Mouse (Mus musculus) adrenal gland, postnatal 25 days (tissue): ENCODE measurements around the gene Ttyh1. TPM values are rescaled to one million over a fixed set of nuclear protein-coding genes. Genes with fewer than 3 reads are reported as not detected.

Source experiments
- DNase-seq: peaks from one replicate; pipeline ENCODE4 v3.0.0; 2021; ENCODE audit warnings: mixed read lengths
- long read RNA-seq: library from polyadenylated mRNA; stranded (forward); transcript quantifications from one replicate; pipeline ENCODE4 v2.0.0, GENCODE M21; 2021
- total RNA-seq: library from RNA; stranded (reverse); gene quantifications from 2 replicates; pipeline ENCODE4 v1.2.3, GENCODE M21; 2021

Gene Ttyh1
- 2.0 and 2.3 TPM in 2 replicates for total RNA-seq
- long read RNA-seq = 0 reads

- no peak for DNase-seq
These were observed at the start of gene Ttyh1 for GRCm38 (mm10) chr7:4119344-4119902. Ttyh1 (plus strand) TSS chr7:4119408.

GRCm38 (mm10) chr7:4071066-4071465 lies 48.1 kb upstream of the Ttyh1 start:
- no peak for DNase-seq

- no peak for DNase-seq
These were observed 46.1 kb upstream of the Ttyh1 start for GRCm38 (mm10) chr7:4073144-4073543.

DNA sequence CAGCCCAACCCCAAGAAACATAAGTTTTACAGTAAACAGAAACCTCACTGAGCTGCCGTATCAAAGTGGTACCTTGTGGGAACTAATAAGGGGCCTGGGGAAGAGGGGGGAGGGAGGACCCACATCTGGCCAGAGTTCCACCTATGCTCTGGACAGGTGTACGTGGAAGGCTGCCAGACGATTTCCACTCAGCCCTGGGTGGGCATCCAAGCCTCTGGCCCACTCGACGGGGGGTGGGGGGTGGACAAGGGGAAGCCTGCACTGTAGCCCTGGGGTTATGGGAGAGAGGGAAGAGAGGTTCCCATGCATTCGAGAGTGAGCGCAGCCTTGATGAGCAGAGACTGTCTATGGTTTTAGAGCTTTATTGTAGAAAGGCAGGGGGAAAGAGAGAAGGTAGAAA lies 39.7 kb upstream of the Ttyh1 start:
- no peak for DNase-seq

DNA sequence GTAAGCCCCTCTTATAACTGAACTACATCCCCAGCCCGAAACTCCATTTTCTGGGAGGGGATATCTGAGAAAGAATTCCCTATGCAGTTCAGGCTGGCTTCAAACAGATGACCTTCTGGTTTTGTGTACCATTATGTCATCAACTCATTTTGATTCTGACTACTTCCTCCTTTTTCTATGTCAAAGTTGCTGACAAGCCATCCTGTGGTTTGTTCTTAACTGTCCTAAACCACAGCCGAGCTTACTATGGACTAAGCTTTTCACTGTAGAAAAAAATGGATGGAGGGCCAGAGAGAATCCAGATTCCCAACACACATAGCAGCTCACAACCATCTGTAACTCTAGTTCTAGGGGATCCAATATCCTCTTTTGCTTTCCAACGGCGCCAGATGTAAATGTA lies 38.7 kb upstream of the Ttyh1 start:
- DNase-seq = no peak

- no peak for DNase-seq
These were observed 37.5 kb upstream of the Ttyh1 start for GRCm38 (mm10) chr7:4081706-4082105.

- no peak for DNase-seq
These were observed 36.4 kb upstream of the Ttyh1 start for GRCm38 (mm10) chr7:4082804-4083203.

- DNase-seq = no peak
These were observed 35.0 kb upstream of the Ttyh1 start for GRCm38 (mm10) chr7:4084161-4084560.

GRCm38 (mm10) chr7:4085562-4085961 lies 33.6 kb upstream of the Ttyh1 start:
- DNase-seq = no peak

DNA sequence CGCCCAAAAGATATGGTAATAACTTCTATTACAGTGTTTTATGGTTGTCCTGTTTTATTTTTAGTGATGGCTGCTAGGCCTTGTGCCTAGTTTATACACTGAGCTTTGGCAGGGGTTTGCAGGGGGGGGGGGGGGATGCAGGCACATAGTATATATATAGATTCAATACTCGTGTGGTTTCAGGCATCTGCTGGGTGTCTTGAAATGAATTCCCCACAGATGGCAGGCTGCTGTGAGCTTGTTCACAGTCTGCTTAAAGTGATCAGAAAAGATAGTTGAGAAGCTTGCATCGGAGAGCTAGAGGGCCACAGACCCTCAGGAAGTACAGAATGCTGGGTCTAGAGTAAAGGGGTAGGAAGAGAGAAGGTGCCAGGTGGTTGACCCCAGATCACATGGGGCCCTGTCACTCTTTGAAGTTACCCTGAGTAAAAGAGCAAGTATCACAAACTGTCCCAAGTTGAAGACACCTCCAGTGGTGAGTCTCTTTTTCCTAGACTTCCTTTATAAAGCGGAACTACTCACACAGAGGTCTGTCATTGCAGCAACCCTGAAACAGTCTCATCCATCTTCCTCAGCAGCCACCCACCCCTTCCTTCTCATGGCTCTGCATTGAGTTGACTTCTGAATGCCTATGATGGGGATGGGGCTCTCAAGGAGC lies 31.8 kb upstream of the Ttyh1 start:
- DNase-seq = no peak

DNA sequence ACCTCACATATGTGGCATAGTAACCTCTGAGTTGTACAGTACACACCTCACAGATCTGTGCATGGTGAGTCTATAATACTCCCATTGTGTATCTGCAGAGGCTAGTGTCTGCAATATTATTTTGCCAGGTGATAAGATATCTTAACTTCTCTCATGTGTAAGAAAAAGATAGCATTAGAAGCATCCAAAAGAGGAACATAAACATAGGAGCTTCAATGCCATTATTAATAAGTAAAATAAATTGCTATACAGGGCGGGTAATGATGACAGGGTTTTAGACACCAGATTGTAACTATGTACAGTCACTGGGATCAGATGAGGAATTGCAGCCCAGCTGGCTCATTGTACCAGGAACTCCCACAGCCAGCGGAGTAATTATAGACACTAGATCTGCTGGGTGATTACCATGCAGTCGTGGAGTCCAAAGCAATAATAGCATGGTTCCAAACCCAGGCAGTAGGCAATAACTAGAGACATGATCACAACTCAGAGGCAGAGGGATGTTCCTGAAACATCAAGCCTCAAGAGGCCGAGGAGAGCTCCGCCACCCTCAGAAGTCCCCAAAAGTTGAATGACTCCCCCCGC lies 31.2 kb upstream of the Ttyh1 start:
- no peak for DNase-seq

- no peak for DNase-seq
These were observed 30.5 kb upstream of the Ttyh1 start for GRCm38 (mm10) chr7:4088679-4089078.

DNA sequence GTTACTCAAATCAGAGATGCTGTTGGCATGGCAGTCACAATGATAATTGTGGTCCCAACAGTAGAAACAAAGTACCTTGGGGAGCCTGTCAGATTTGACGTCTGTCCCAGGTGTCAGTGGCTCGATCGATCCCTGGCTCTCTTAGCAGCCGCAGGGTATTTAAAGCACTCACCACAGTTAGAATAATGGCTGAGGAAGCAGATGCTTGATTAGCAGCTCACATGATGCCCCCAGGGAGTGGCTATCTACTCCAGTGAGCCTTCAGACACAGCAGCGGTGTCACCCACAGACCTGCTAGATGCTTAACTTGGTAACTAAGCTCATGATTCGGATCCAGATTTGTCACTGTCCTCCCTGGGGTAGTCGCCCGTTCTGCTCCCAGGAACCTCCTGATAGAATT lies 28.0 kb upstream of the Ttyh1 start:
- no peak for DNase-seq

DNA sequence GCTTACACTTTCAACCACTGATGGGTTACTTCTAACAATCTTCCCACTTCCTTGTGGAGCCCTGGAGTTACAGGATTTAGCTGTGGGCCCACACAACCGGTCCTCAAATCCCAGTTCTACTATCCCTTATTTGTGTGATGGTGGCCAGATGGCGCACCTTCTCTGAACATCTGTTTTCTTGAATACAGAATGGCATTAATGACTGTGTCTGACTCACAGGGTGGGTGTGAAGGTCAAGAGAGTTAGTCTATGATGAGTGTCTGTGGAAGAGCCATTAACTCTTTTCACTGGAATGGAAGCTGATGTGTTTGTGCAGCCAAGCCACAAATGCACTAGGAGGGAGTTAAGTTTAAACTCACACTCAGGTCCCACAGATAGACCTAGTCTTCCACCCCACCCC lies 20.9 kb upstream of the Ttyh1 start:
- DNase-seq = no peak

GRCm38 (mm10) chr7:4098832-4099231 lies 20.4 kb upstream of the Ttyh1 start:
- no peak for DNase-seq

- no peak for DNase-seq
These were observed 18.1 kb upstream of the Ttyh1 start for GRCm38 (mm10) chr7:4101144-4101543.

GRCm38 (mm10) chr7:4103411-4103810 lies 15.8 kb upstream of the Ttyh1 start:
- DNase-seq = no peak

GRCm38 (mm10) chr7:4111766-4112165 lies 7.4 kb upstream of the Ttyh1 start:
- no peak for DNase-seq

DNA sequence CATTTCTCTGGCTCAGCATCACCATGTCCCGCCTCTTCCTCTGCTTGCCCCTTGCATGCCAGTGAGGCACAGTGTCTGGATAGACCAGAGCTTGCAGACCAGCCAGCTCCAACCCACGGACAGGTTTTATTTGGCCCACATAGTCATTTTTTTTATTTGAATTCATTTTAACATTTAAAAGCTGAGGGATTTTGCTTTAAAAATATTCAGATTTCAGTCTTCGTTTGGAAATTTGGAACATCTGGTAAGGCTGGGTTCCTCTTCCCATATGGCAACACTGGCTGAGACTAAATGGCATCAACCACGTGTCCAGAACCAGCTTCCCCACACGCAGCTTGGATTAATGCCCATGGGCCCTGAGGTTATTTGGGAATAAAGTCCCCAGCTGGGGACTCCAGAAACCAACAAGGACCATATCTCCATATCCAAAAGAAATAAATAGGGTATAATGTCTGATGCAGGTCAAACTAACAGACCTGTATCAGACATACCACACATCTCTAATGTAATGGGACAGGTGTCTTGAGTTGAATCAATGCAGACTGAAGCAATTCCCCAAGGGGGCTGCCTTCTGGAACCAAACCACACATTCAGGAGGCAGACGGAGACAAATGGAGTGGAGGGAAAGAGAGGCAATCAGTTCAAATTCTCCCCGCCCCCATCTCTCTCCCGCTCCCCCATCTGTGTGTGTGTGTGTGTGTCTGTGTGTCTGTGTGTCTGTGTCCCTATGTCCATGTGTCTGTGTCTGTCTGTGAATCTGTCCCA lies 2.0 kb upstream of the Ttyh1 start:
- no peak for DNase-seq

- DNase-seq = no peak
These were observed 1.0 kb downstream of the Ttyh1 start for GRCm38 (mm10) chr7:4119976-4120921.

DNA sequence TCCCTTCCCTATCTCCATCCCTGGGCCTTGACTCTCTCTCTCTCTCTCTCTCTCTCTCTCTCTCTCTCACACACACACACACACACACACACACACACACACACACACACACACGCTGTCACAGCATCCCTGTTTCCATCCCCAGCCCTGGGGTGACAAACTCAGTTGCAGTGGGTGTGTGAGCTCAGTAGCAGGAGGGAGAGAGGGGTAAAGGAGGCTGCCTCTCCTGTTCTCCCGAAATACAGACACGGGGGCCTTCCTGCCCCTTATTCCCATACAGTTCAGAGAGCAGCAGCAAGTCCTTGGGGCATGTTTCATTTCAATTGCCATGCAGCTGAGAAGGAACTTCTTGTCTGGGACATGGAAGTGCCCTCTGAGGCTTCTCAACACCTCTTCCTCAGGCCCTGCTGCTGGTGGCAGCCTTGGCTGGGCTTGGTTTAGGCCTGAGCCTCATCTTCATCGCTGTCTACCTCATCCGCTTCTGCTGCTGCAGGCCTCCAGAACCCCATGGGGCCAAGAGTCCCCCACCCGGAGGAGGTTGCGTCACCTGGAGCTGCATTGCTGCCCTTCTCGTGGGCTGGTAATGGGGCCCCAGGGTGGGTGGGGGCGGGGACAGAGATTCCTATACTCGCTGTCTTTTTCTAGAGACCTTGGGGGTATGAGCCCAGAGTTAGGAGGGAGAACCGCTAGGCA lies 3.0 kb downstream of the Ttyh1 start:
- no peak for DNase-seq

DNA sequence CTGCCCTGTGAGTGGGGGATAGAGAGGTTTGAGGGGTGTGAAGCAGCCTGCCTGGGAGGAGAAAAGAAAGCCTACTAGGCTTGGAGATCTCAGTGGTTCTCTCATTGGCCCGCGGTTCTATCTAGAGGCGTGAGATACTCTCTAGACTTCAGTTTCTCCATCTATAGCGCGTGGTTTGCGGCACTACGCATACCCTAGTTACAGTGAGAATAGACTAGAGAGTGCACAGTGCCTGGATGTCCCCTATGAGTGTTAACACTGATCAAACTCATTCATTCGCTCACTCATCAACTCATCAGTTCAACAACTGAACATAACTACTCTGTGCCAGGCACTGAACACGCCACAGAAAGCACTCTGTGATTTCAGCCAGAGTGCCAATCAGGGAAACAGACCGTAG lies 3.6 kb downstream of the Ttyh1 start:
- DNase-seq = no peak
